Mouse (Mus musculus) MN1 (cell line): Measurements from ENCODE around the gene Scube3.

Experiments
- DNase-seq: peaks from one replicate; pipeline ENCODE4 v3.0.0-alpha.2; 2016; ENCODE audit warnings: low spot score

The Scube3 gene

GRCm38 (mm10) chr17:28133193-28133592 is 8.7 kb upstream of the Scube3 start:
- DNase-seq = peak; percentile 41

- DNase-seq = no peak
These were observed 6.4 kb upstream of the Scube3 start for GRCm38 (mm10) chr17:28135496-28135895.

- no peak for DNase-seq
These were observed 5.7 kb upstream of the Scube3 start for GRCm38 (mm10) chr17:28136266-28136665.

GRCm38 (mm10) chr17:28138013-28138412 is 3.9 kb upstream of the Scube3 start:
- no peak for DNase-seq

GRCm38 (mm10) chr17:28138685-28139084 is 3.3 kb upstream of the Scube3 start:
- DNase-seq = no peak

- DNase-seq = no peak
These were observed 1.3 kb upstream of the Scube3 start for GRCm38 (mm10) chr17:28140431-28141204.

- no peak for DNase-seq
These were observed 713 bp upstream of the Scube3 start for GRCm38 (mm10) chr17:28141205-28141650.

GRCm38 (mm10) chr17:28142700-28143610 is 1.0 kb downstream of the Scube3 start:
- DNase-seq = no peak

GRCm38 (mm10) chr17:28143751-28144150 is 1.8 kb downstream of the Scube3 start:
- no peak for DNase-seq

- DNase-seq = no peak
These were observed 2.3 kb downstream of the Scube3 start for GRCm38 (mm10) chr17:28144241-28144640.

- DNase-seq = no peak
These were observed 6.3 kb downstream of the Scube3 start for GRCm38 (mm10) chr17:28148288-28148687.

GRCm38 (mm10) chr17:28149734-28150133 is 7.8 kb downstream of the Scube3 start:
- DNase-seq = no peak

- DNase-seq = no peak
These were observed 8.5 kb downstream of the Scube3 start for GRCm38 (mm10) chr17:28150456-28150855.

GRCm38 (mm10) chr17:28153095-28153494 is 11.2 kb downstream of the Scube3 start:
- no peak for DNase-seq

- no peak for DNase-seq
These were observed 13.0 kb downstream of the Scube3 start for GRCm38 (mm10) chr17:28154970-28155369.

- DNase-seq = no peak
These were observed 18.4 kb downstream of the Scube3 start for GRCm38 (mm10) chr17:28160361-28160760.

- no peak for DNase-seq
These were observed 19.5 kb downstream of the Scube3 start for GRCm38 (mm10) chr17:28161310-28161881.

GRCm38 (mm10) chr17:28163666-28164065 is 21.7 kb downstream of the Scube3 start:
- peak; percentile 75 for DNase-seq

GRCm38 (mm10) chr17:28170460-28171305 is 28.7 kb downstream of the Scube3 start:
- DNase-seq = peak; percentile 73

GRCm38 (mm10) chr17:28172690-28173089 is 30.7 kb downstream of the Scube3 start:
- no peak for DNase-seq

- DNase-seq = peak; percentile 96
These were observed 35.0 kb downstream of the Scube3 start, which contains the start of gene Zfp523 for GRCm38 (mm10) chr17:28176775-28177539. TSS of gene Zfp523 (plus strand) at chr17:28177129.
